Mouse (Mus musculus): ENCODE results near the gene Uvrag. TPM values are rescaled to one million over a fixed set of nuclear protein-coding genes. Genes with fewer than 3 reads are reported as not detected.

Uvrag gene
- total and polyA plus RNA-seq, 3 experiments, result 15.0 to 19.5 TPM; not detected in 1

GRCm38 (mm10) chr7:98984319-98984718 lies 156.6 kb downstream of the Uvrag start:
- Histone ChIP-seq H3K27me3 (ENCODE audit: control insufficient read depth in 1 of 2, insufficient read depth in 2 of 2, low read length in 2 of 2) (no peaks in the 10 kb centered on the region), H3K36me3 (ENCODE audit: control insufficient read depth in 1 of 2, insufficient read depth in 2 of 2, low read length in 2 of 2) (peaks cover 0 to 29% of the 10 kb centered on the region in 2 experiments; a peak in 3 of 4 replicates), H3K4me3 (ENCODE audit: control insufficient read depth in 1 of 2, insufficient read depth in 1 of 2, low read depth in 2 of 2, low read length in 2 of 2) (no peak overlapping the region), H3K4me1 (ENCODE audit: control insufficient read depth in 1 of 2, insufficient read depth in 2 of 2, low read length in 2 of 2) (peaks cover 11 to 25% of the 10 kb centered on the region in 2 experiments), H3K9me3 (replicated peaks; ENCODE audit: insufficient read depth, low read length) (no peaks in the 10 kb centered on the region), H3K9ac (ENCODE audit: control insufficient read depth, low read depth, low read length, poor library complexity, severe bottlenecking) (no peak overlapping the region), H3K79me2 (ENCODE audit: control insufficient read depth, insufficient read depth, low read length, poor library complexity) (no peaks in the 10 kb centered on the region), H3K27ac (ENCODE audit: control insufficient read depth, low read depth, low read length) (no peak overlapping the region)
- TF ChIP-seq MAX (IDR thresholded peaks at IDR 0.05; ENCODE audit: low read length), result no peak
- no peak for TF ChIP-seq POLR2AphosphoS2 (IDR thresholded peaks at IDR 0.05; ENCODE audit: low read length)
- TF ChIP-seq GABPA (IDR thresholded peaks at IDR 0.05; ENCODE audit: low read depth, low read length), result no peak
- no peak for TF ChIP-seq RAD21 (IDR thresholded peaks at IDR 0.05; ENCODE audit: low read depth, low read length)
- no peak for TF ChIP-seq MYB (IDR thresholded peaks at IDR 0.05; ENCODE audit: low read depth, low read length)
- no peak for TF ChIP-seq POLR2A (IDR thresholded peaks at IDR 0.05; ENCODE audit: control insufficient read depth in 1 of 2, insufficient read depth in 1 of 2, low read depth in 1 of 2, low read length in 2 of 2, poor library complexity in 1 of 2)
- TF ChIP-seq MAFK (IDR thresholded peaks at IDR 0.05; ENCODE audit: borderline replicate concordance, low read depth, low read length), result no peak
- no peak for TF ChIP-seq CHD1 (IDR thresholded peaks at IDR 0.05; ENCODE audit: low read depth, low read length)
- no peak for TF ChIP-seq USF2 (IDR thresholded peaks at IDR 0.05; ENCODE audit: borderline replicate concordance in 1 of 2, insufficient read depth in 1 of 2, low read depth in 1 of 2, low read length in 2 of 2)
- TF ChIP-seq UBTF (IDR thresholded peaks at IDR 0.05; ENCODE audit: borderline replicate concordance, insufficient read depth, low read depth, low read length), result no peak
- no peak for TF ChIP-seq SIN3A (IDR thresholded peaks at IDR 0.05; ENCODE audit: low read length)
- no peak for TF ChIP-seq CHD2 (IDR thresholded peaks at IDR 0.05; ENCODE audit: low read length)
- no peak for TF ChIP-seq TCF12 (IDR thresholded peaks at IDR 0.05; ENCODE audit: low read depth, low read length)
- TF ChIP-seq RCOR1 (IDR thresholded peaks at IDR 0.05; ENCODE audit: low read depth, low read length), result no peak
- TF ChIP-seq MEF2A (IDR thresholded peaks at IDR 0.05; ENCODE audit: extremely low read depth, insufficient replicate concordance, low read depth, low read length, poor library complexity, severe bottlenecking), result no peak
- TF ChIP-seq MXI1 (IDR thresholded peaks at IDR 0.05; ENCODE audit: low read depth, low read length), result no peak
- DNase-seq (ENCODE audit: low read depth, low spot score), result no peak

GRCm38 (mm10) chr7:98983058-98983457 lies 157.9 kb downstream of the Uvrag start:
- no peak overlapping the region for H3K27ac ChIP-seq (ENCODE audit: control insufficient read depth, low read depth, low read length)
- TF ChIP-seq POLR2AphosphoS5 (IDR thresholded peaks at IDR 0.05; ENCODE audit: borderline replicate concordance, low read depth, low read length) (no peak), SMC3 (IDR thresholded peaks at IDR 0.05; ENCODE audit: low read depth, low read length) (no peak)
- peaks cover 0 to 25% of the 10 kb centered on the region in 2 experiments; a peak in 3 of 4 replicates for H3K36me3 ChIP-seq (ENCODE audit: control insufficient read depth in 1 of 2, insufficient read depth in 2 of 2, low read length in 2 of 2)
- no peaks in the 10 kb centered on the region for H3K79me2 ChIP-seq (ENCODE audit: control insufficient read depth, insufficient read depth, low read length, poor library complexity)
- H3K9me3 ChIP-seq (replicated peaks; ENCODE audit: insufficient read depth, low read length), result no peaks in the 10 kb centered on the region
- H3K27me3 ChIP-seq (ENCODE audit: control insufficient read depth in 1 of 2, insufficient read depth in 2 of 2, low read length in 2 of 2), result no peaks in the 10 kb centered on the region
- no peak overlapping the region for H3K4me3 ChIP-seq (ENCODE audit: control insufficient read depth in 1 of 2, insufficient read depth in 1 of 2, low read depth in 2 of 2, low read length in 2 of 2)
- H3K9ac ChIP-seq (ENCODE audit: control insufficient read depth, low read depth, low read length, poor library complexity, severe bottlenecking), result no peak overlapping the region
- DNase-seq (ENCODE audit: low read depth, low spot score), result no peak
- peaks cover 11 to 21% of the 10 kb centered on the region in 2 experiments for H3K4me1 ChIP-seq (ENCODE audit: control insufficient read depth in 1 of 2, insufficient read depth in 2 of 2, low read length in 2 of 2)
